Mouse (Mus musculus): ENCODE results near the gene Pdcd6ip. TPM values are rescaled to one million over a fixed set of nuclear protein-coding genes. Genes with fewer than 3 reads are reported as not detected.

Pdcd6ip gene
- polyA plus RNA-seq, 1 experiment from 2014 or later: 59.9 TPM

DNA sequence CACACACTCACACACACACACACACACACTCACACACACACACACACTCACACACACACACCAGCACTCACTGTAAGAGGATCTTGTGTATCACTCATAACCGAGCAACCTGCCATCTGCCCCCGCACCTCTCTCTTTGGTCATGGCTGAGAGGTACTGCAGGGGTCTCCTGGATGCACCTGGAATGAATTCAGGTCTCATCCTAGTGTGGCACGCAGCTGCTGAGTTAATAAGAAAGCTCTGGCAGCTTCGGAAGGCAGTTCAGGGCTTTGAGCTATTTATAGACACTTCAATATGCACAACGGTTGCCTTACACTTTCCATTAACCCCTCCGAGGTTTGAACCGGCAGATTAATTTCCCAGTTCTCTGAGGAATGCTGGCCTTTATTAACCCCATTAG, 73.1 kb downstream of the Pdcd6ip start:
- H3K9me3 ChIP-seq: peaks cover 5% of the 10 kb centered on the region; the same call in 1 of the 2 replicates
- H3K27ac ChIP-seq (replicated peaks): no peak overlapping the region
- 55% methylated on average over 7 of the region's 7 CpGs for WGBS
- H3K36me3 ChIP-seq (replicated peaks): no peaks in the 10 kb centered on the region
- H3K27me3 ChIP-seq (replicated peaks; ENCODE audit: low read depth, poor library complexity, severe bottlenecking): no peaks in the 10 kb centered on the region
- H3K4me1 ChIP-seq: no peaks in the 10 kb centered on the region
- DNase-seq (ENCODE audit: low spot score): peak; percentile 25
- no peak overlapping the region for H3K4me3 ChIP-seq

DNA sequence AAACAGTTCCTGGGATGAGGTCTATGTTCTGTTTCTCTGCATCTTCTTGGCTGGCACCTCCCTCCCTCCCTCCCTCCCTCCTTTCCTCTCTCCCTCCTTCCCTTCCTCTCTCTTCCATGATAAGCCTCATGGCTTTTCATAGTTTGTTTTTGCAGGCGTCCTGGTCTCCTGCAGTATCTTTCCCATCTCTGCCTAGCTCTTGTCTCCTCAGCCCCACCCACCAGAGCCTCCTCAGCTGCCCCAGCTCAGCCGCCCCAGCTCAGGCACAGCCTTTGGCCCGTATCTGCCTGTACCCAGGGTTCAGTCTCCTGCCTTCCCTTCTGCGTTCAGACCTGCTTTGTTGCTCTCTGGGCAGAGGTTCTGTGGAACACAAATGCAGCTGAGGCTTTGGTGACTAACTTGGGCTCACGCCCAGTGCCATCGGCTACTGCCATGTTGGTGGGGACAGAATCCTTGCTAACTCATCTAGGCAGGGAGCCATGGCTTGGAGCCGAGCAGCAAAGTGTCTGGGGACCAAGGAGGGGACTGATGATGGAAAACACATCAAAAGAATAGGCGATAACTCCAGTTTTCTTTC, 74.8 kb downstream of the Pdcd6ip start:
- no peaks in the 10 kb centered on the region for H3K4me1 ChIP-seq
- 74% methylated on average over 8 of the region's 8 CpGs for WGBS
- DNase-seq (ENCODE audit: low spot score): no peak
- no peaks in the 10 kb centered on the region for H3K36me3 ChIP-seq (replicated peaks)
- peaks cover 5% of the 10 kb centered on the region; the same call in 1 of the 2 replicates for H3K9me3 ChIP-seq
- H3K4me3 ChIP-seq: no peak overlapping the region
- no peak overlapping the region for H3K27ac ChIP-seq (replicated peaks)
- H3K27me3 ChIP-seq (replicated peaks; ENCODE audit: low read depth, poor library complexity, severe bottlenecking): no peaks in the 10 kb centered on the region

DNA sequence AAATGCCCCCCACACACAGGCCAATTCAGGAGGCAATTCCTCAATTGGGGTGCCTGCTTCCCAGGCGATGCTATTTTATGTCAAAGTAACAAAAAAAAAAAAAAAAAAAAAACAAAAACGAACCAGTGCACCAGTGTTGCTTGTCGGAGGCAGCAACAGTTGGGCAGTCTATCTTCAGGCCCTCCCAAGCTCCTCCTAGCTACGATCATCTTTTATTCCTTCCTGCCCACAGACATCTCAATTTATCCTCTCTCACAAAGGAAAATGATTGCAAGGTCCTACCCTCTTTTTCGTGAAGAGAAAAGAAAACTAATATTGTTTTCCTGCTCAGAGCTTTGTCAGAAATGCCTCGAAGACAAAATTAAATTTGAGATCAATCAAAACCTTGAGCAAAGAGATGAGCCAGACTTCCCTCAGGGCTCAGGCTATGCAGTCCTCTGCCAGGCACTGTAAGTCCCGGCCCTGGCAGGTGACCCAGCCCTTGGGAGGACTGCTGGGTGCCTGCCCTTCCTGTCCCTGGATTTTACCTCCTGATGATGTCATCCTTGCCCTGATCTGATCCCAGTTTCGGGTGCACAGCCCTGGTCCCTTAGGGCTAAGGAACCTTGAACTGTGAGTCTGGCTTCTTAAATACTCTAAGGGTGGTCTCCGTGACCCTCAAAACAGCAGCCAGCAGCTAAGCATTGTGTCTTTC, 75.6 kb downstream of the Pdcd6ip start:
- no peak for DNase-seq (ENCODE audit: low spot score)
- H3K36me3 ChIP-seq (replicated peaks): no peaks in the 10 kb centered on the region
- 79% methylated on average over 9 of the region's 9 CpGs for WGBS

DNA sequence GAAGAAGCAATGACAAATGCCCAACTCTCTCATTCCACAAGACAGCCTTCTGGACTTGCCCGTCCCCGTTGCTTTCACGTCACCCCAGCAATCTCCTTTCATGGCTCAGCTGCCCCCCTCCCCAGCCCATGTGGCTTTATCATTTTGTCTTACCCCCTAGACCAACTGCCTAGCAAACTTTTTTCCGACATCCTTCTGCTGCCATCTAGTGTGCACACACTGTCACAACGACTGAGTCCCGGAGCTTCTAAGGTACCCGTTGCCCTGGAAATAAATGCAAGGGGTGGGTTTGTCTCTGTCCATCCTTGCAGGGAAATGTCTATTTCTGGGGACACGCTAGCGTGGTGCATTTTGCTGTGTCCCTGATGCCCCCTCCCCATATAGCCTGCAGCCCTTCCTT, 78.4 kb downstream of the Pdcd6ip start:
- no peaks in the 10 kb centered on the region for H3K4me1 ChIP-seq
- H3K4me3 ChIP-seq: no peak overlapping the region
- no peak overlapping the region for H3K27ac ChIP-seq (replicated peaks)
- H3K9me3 ChIP-seq: 0 out of 2 replicates have a peak, but pooled peaks cover 3% of the 10 kb centered on the region
- WGBS: 11% methylated on average over 9 of the region's 9 CpGs
- no peaks in the 10 kb centered on the region for H3K36me3 ChIP-seq (replicated peaks)
- DNase-seq (ENCODE audit: low spot score): peak; percentile 63
- H3K27me3 ChIP-seq (replicated peaks; ENCODE audit: low read depth, poor library complexity, severe bottlenecking): no peaks in the 10 kb centered on the region

More for the DNA sequence above, 75.6 kb downstream of the Pdcd6ip start:
- H3K27ac ChIP-seq (replicated peaks): no peak overlapping the region
- H3K4me1 ChIP-seq: no peaks in the 10 kb centered on the region
- H3K27me3 ChIP-seq (replicated peaks; ENCODE audit: low read depth, poor library complexity, severe bottlenecking): no peaks in the 10 kb centered on the region
- peaks cover 5% of the 10 kb centered on the region; the same call in 1 of the 2 replicates for H3K9me3 ChIP-seq
- H3K4me3 ChIP-seq: no peak overlapping the region

DNA sequence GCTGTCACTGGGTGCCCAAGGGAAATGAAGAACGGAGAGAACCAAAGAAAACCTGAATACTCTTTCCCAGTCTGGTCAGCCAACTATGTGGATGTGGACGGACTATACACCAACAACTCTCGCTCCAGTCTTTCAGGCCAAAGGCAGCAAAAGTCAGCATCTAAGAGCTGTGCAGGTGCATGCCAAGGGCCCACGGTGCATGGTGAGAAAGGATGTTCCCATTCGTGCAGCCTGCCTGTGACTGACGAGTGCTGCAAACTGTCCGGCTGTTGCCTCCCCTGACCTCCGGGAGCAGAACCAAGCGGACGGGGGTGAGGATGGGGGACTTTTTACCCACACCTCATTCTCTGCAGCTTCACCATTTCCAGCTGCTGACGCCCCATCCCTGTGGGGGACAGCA, 78.9 kb downstream of the Pdcd6ip start:
- no peak for DNase-seq (ENCODE audit: low spot score)
- H3K4me1 ChIP-seq: no peaks in the 10 kb centered on the region

DNA sequence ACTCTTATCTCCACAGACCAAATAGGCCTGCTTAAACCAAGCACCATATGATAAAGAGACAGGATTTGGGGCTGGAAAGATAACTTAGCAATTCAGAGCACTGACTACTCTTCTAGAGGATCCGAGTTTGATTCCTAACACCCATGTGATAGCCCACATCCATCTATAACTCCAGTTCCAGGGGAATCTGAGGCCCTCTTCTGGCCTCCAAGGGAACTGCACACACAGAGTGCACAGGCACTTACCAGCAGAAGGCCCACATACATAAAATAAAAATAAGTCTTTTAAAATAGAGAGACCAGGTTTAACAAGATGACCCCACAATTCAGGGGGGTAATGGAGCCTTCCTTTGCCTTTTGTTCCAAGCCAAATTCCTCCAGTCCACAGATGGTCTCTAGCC, 79.3 kb downstream of the Pdcd6ip start:
- 93% methylated on average over 1 of the region's 1 CpGs for WGBS
- 0 out of 2 replicates have a peak, but pooled peaks cover 3% of the 10 kb centered on the region for H3K9me3 ChIP-seq
- H3K4me3 ChIP-seq: no peak overlapping the region
- H3K27ac ChIP-seq (replicated peaks): no peak overlapping the region
- no peaks in the 10 kb centered on the region for H3K4me1 ChIP-seq
- DNase-seq (ENCODE audit: low spot score): no peak
- no peaks in the 10 kb centered on the region for H3K27me3 ChIP-seq (replicated peaks; ENCODE audit: low read depth, poor library complexity, severe bottlenecking)
- no peaks in the 10 kb centered on the region for H3K36me3 ChIP-seq (replicated peaks)

More for the DNA sequence above, 78.9 kb downstream of the Pdcd6ip start:
- Histone ChIP-seq H3K27ac (replicated peaks) (no peak overlapping the region), H3K27me3 (replicated peaks; ENCODE audit: low read depth, poor library complexity, severe bottlenecking) (no peaks in the 10 kb centered on the region), H3K4me3 (no peak overlapping the region), H3K36me3 (replicated peaks) (no peaks in the 10 kb centered on the region), H3K9me3 (0 out of 2 replicates have a peak, but pooled peaks cover 3% of the 10 kb centered on the region)
- 85% methylated on average over 11 of the region's 11 CpGs for WGBS

DNA sequence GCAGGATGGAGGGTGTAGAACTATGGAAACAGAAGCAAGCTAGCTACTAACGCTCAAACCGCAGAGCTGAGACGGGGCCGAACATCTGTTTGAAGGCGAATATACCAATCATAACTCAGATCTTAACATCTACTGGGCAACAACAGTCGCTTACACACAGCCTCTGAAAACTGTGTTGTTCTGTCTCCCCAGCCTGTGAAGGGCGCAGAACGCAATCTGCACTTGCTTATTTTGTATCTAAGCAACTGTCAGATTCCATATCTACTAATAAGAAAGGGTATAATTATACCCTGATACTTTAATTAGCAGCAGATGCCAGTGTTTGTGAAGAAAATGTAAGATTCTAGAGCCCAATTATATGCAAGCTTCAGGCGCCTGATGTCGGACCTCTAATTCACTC, 81.3 kb downstream of the Pdcd6ip start:
- Histone ChIP-seq H3K27me3 (replicated peaks; ENCODE audit: low read depth, poor library complexity, severe bottlenecking) (no peaks in the 10 kb centered on the region), H3K27ac (replicated peaks) (no peak overlapping the region), H3K4me3 (no peak overlapping the region), H3K9me3 (0 out of 2 replicates have a peak, but pooled peaks cover 3% of the 10 kb centered on the region), H3K4me1 (no peaks in the 10 kb centered on the region), H3K36me3 (replicated peaks) (no peaks in the 10 kb centered on the region)
- 87% methylated on average over 10 of the region's 10 CpGs for WGBS
- no peak for DNase-seq (ENCODE audit: low spot score)

DNA sequence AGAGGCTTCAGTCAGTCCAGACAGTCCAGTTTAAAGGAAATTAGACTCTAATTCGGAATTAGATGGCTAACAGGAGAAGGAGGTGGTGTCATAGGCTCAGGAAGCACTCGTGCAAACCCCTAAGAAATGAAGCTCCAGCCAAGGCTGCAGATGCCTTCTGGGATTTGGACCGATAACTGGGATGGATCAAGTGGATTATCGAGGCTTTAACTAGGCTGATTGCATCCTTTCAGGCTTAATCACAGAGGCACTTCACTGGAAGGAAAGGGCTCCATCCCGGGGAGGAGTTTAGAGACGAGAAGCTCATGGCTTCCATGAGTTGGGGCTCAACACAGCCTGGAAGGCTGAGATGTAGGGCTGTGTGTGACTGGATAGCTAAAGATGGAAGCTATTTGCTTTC, 84.0 kb downstream of the Pdcd6ip start:
- Histone ChIP-seq H3K27me3 (replicated peaks; ENCODE audit: low read depth, poor library complexity, severe bottlenecking) (no peaks in the 10 kb centered on the region), H3K4me1 (no peaks in the 10 kb centered on the region), H3K9me3 (0 out of 2 replicates have a peak, but pooled peaks cover 3% of the 10 kb centered on the region), H3K4me3 (no peak overlapping the region), H3K27ac (replicated peaks) (no peak overlapping the region), H3K36me3 (replicated peaks) (no peaks in the 10 kb centered on the region)
- DNase-seq (ENCODE audit: low spot score): no peak
- WGBS: 77% methylated on average over 6 of the region's 6 CpGs

DNA sequence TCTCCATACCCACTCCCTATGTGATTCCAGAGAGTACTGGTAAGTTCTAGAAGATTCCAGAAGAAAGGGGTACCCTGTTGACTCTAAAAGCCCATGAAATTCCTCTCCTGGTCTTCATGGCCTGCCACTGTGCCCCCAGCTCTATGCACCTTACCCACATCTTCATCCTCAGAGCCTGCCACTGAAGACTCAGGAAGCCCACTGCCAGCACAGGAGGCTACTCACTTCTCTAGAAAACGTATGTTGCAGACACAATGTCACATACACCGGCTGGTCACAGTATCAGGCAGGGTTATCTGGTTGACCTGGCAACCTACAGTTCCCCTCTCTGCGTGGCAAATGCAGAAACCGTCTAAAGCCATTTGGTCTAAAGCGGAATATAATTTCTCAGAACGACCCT, 91.0 kb downstream of the Pdcd6ip start:
- Histone ChIP-seq H3K36me3 (replicated peaks) (no peaks in the 10 kb centered on the region), H3K4me1 (no peaks in the 10 kb centered on the region), H3K4me3 (no peak overlapping the region), H3K9me3 (no peaks in the 10 kb centered on the region), H3K27ac (replicated peaks) (no peak overlapping the region), H3K27me3 (replicated peaks; ENCODE audit: low read depth, poor library complexity, severe bottlenecking) (no peaks in the 10 kb centered on the region)
- WGBS: 89% methylated on average over 6 of the region's 6 CpGs
- DNase-seq (ENCODE audit: low spot score): no peak

DNA sequence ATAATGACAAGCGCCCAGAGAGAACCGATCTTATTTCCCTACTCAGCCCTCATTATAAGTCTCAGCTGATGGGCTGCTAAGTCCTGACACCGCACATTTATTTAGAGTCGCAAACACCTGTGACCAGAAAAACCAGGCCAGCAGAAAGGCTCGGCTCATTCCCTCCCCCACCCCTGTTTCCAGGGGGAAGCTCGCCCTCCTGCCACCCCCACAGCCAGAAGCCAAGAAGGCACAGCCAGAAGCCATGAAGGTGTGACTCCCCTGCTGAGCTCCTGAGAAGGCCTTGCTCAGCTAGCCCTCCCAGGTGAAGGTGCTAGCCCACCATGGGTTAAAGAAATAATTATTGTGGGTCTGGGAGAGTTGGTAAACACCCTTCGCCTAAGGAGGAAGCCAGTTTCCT, 97.3 kb downstream of the Pdcd6ip start:
- H3K27me3 ChIP-seq (replicated peaks; ENCODE audit: low read depth, poor library complexity, severe bottlenecking): no peaks in the 10 kb centered on the region
- no peaks in the 10 kb centered on the region for H3K9me3 ChIP-seq
- H3K4me1 ChIP-seq: no peaks in the 10 kb centered on the region
- 62% methylated on average over 7 of the region's 7 CpGs for WGBS
- DNase-seq (ENCODE audit: low spot score): no peak
- H3K36me3 ChIP-seq (replicated peaks): no peaks in the 10 kb centered on the region
- H3K4me3 ChIP-seq: no peak overlapping the region
- no peak overlapping the region for H3K27ac ChIP-seq (replicated peaks)

DNA sequence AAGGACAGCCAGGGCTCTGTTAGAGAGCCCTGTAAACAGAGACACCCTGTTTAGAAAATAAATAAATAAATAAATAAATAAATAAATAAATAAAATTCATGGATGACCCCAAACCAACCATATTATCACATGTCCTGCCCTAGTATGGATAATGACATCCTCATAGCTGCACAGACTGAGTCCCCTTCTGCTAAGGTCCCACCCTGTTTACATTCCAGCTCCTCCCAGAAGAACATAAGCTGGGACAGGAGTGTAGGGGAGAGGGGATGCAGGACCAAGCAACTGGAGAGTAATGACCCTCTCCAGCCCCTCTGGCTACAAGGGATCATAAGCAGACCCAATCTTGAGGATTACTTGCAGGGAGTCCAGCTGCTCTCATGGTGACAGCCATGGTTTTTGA, 105.9 kb downstream of the Pdcd6ip start:
- H3K36me3 ChIP-seq (replicated peaks): no peaks in the 10 kb centered on the region

More for the DNA sequence above, 105.9 kb downstream of the Pdcd6ip start:
- Histone ChIP-seq H3K27ac (replicated peaks) (no peak overlapping the region), H3K4me3 (no peak overlapping the region), H3K27me3 (replicated peaks; ENCODE audit: low read depth, poor library complexity, severe bottlenecking) (no peaks in the 10 kb centered on the region), H3K9me3 (no peaks in the 10 kb centered on the region), H3K4me1 (peaks cover 11% of the 10 kb centered on the region)
- DNase-seq (ENCODE audit: low spot score): no peak
